Mouse (Mus musculus): ENCODE results near the gene Cap2. TPM values are rescaled to one million over a fixed set of nuclear protein-coding genes. Genes with fewer than 3 reads are reported as not detected.

Gene Cap2
- polyA plus RNA-seq, 1 experiment from 2014 or later = 18.3 TPM

- Histone ChIP-seq H3K9me3 (replicated peaks; ENCODE audit: control insufficient read depth, low read length) (no peaks in the 10 kb centered on the region), H3K27me3 (ENCODE audit: control insufficient read depth, insufficient read depth, low read length) (no peaks in the 10 kb centered on the region), H3K27ac (ENCODE audit: low read length) (no peak overlapping the region), H3K36me3 (ENCODE audit: control insufficient read depth, insufficient read depth, low read length) (no peaks in the 10 kb centered on the region), H3K4me3 (replicated peaks; ENCODE audit: low read length) (no peak overlapping the region), H3K4me1 (ENCODE audit: control insufficient read depth, insufficient read depth, low read length) (no peaks in the 10 kb centered on the region), H3K4me2 (ENCODE audit: low read depth, low read length) (no peak overlapping the region), H3K9ac (ENCODE audit: low read length) (no peak overlapping the region)
- 87% methylated on average over 7 of the region's 7 CpGs for WGBS
- ATAC-seq (ENCODE audit: insufficient read depth, low FRiP score) = no peak
These were observed 41.1 kb downstream of the Cap2 start for GRCm38 (mm10) chr13:46542782-46543181.

GRCm38 (mm10) chr13:46544608-46545007 lies 43.0 kb downstream of the Cap2 start:
- Histone ChIP-seq H3K4me2 (ENCODE audit: low read depth, low read length) (no peak overlapping the region), H3K9ac (ENCODE audit: low read length) (no peak overlapping the region), H3K36me3 (ENCODE audit: control insufficient read depth, insufficient read depth, low read length) (no peaks in the 10 kb centered on the region), H3K4me1 (ENCODE audit: control insufficient read depth, insufficient read depth, low read length) (no peaks in the 10 kb centered on the region), H3K4me3 (replicated peaks; ENCODE audit: low read length) (no peak overlapping the region), H3K27ac (ENCODE audit: low read length) (no peak overlapping the region), H3K27me3 (ENCODE audit: control insufficient read depth, insufficient read depth, low read length) (no peaks in the 10 kb centered on the region), H3K9me3 (replicated peaks; ENCODE audit: control insufficient read depth, low read length) (no peaks in the 10 kb centered on the region)
- WGBS = 64% methylated on average over 6 of the region's 6 CpGs
- no peak for ATAC-seq (ENCODE audit: insufficient read depth, low FRiP score)

GRCm38 (mm10) chr13:46545081-46545480 lies 43.4 kb downstream of the Cap2 start:
- no peak overlapping the region for H3K4me2 ChIP-seq (ENCODE audit: low read depth, low read length)
- H3K4me3 ChIP-seq (replicated peaks; ENCODE audit: low read length) = no peak overlapping the region
- WGBS = 66% methylated on average over 9 of the region's 9 CpGs
- no peaks in the 10 kb centered on the region for H3K4me1 ChIP-seq (ENCODE audit: control insufficient read depth, insufficient read depth, low read length)
- ATAC-seq (ENCODE audit: insufficient read depth, low FRiP score) = no peak
- H3K27ac ChIP-seq (ENCODE audit: low read length) = no peak overlapping the region
- H3K9me3 ChIP-seq (replicated peaks; ENCODE audit: control insufficient read depth, low read length) = no peaks in the 10 kb centered on the region
- no peaks in the 10 kb centered on the region for H3K36me3 ChIP-seq (ENCODE audit: control insufficient read depth, insufficient read depth, low read length)
- H3K27me3 ChIP-seq (ENCODE audit: control insufficient read depth, insufficient read depth, low read length) = no peaks in the 10 kb centered on the region
- H3K9ac ChIP-seq (ENCODE audit: low read length) = no peak overlapping the region

- no peak overlapping the region for H3K4me2 ChIP-seq (ENCODE audit: low read depth, low read length)
- no peak overlapping the region for H3K4me3 ChIP-seq (replicated peaks; ENCODE audit: low read length)
- H3K9ac ChIP-seq (ENCODE audit: low read length) = no peak overlapping the region
- no peak for ATAC-seq (ENCODE audit: insufficient read depth, low FRiP score)
- H3K4me1 ChIP-seq (ENCODE audit: control insufficient read depth, insufficient read depth, low read length) = no peaks in the 10 kb centered on the region
- no peak overlapping the region for H3K27ac ChIP-seq (ENCODE audit: low read length)
- H3K36me3 ChIP-seq (ENCODE audit: control insufficient read depth, insufficient read depth, low read length) = no peaks in the 10 kb centered on the region
- no peaks in the 10 kb centered on the region for H3K27me3 ChIP-seq (ENCODE audit: control insufficient read depth, insufficient read depth, low read length)
- no peaks in the 10 kb centered on the region for H3K9me3 ChIP-seq (replicated peaks; ENCODE audit: control insufficient read depth, low read length)
- 77% methylated on average over 4 of the region's 4 CpGs for WGBS
These were observed 45.2 kb downstream of the Cap2 start for GRCm38 (mm10) chr13:46546846-46547245.

GRCm38 (mm10) chr13:46547253-46547652 lies 45.6 kb downstream of the Cap2 start:
- no peak for ATAC-seq (ENCODE audit: insufficient read depth, low FRiP score)
- no peak overlapping the region for H3K4me3 ChIP-seq (replicated peaks; ENCODE audit: low read length)
- no peaks in the 10 kb centered on the region for H3K9me3 ChIP-seq (replicated peaks; ENCODE audit: control insufficient read depth, low read length)
- no peaks in the 10 kb centered on the region for H3K4me1 ChIP-seq (ENCODE audit: control insufficient read depth, insufficient read depth, low read length)
- no peak overlapping the region for H3K4me2 ChIP-seq (ENCODE audit: low read depth, low read length)
- no peaks in the 10 kb centered on the region for H3K27me3 ChIP-seq (ENCODE audit: control insufficient read depth, insufficient read depth, low read length)
- H3K36me3 ChIP-seq (ENCODE audit: control insufficient read depth, insufficient read depth, low read length) = no peaks in the 10 kb centered on the region
- no peak overlapping the region for H3K27ac ChIP-seq (ENCODE audit: low read length)
- WGBS = 27% methylated on average over 1 of the region's 1 CpGs
- no peak overlapping the region for H3K9ac ChIP-seq (ENCODE audit: low read length)

- Histone ChIP-seq H3K27ac (ENCODE audit: low read length) (no peak overlapping the region), H3K9ac (ENCODE audit: low read length) (no peak overlapping the region)
These were observed 46.5 kb downstream of the Cap2 start for GRCm38 (mm10) chr13:46548132-46548531.

GRCm38 (mm10) chr13:46548600-46549179 lies 47.0 kb downstream of the Cap2 start:
- no peaks in the 10 kb centered on the region for H3K4me1 ChIP-seq (ENCODE audit: control insufficient read depth, insufficient read depth, low read length)
- no peak overlapping the region for H3K27ac ChIP-seq (ENCODE audit: low read length)
- H3K9ac ChIP-seq (ENCODE audit: low read length) = no peak overlapping the region
- no peaks in the 10 kb centered on the region for H3K9me3 ChIP-seq (replicated peaks; ENCODE audit: control insufficient read depth, low read length)
- WGBS = 78% methylated on average over 5 of the region's 5 CpGs
- no peaks in the 10 kb centered on the region for H3K27me3 ChIP-seq (ENCODE audit: control insufficient read depth, insufficient read depth, low read length)
- H3K36me3 ChIP-seq (ENCODE audit: control insufficient read depth, insufficient read depth, low read length) = no peaks in the 10 kb centered on the region
- H3K4me3 ChIP-seq (replicated peaks; ENCODE audit: low read length) = no peak overlapping the region
- ATAC-seq (ENCODE audit: insufficient read depth, low FRiP score) = no peak
- no peak overlapping the region for H3K4me2 ChIP-seq (ENCODE audit: low read depth, low read length)

More at GRCm38 (mm10) chr13:46548132-46548531, 46.5 kb downstream of the Cap2 start:
- H3K9me3 ChIP-seq (replicated peaks; ENCODE audit: control insufficient read depth, low read length) = no peaks in the 10 kb centered on the region
- no peaks in the 10 kb centered on the region for H3K27me3 ChIP-seq (ENCODE audit: control insufficient read depth, insufficient read depth, low read length)
- H3K4me1 ChIP-seq (ENCODE audit: control insufficient read depth, insufficient read depth, low read length) = no peaks in the 10 kb centered on the region
- H3K4me2 ChIP-seq (ENCODE audit: low read depth, low read length) = no peak overlapping the region
- no peak overlapping the region for H3K4me3 ChIP-seq (replicated peaks; ENCODE audit: low read length)
- no peak for ATAC-seq (ENCODE audit: insufficient read depth, low FRiP score)
- H3K36me3 ChIP-seq (ENCODE audit: control insufficient read depth, insufficient read depth, low read length) = no peaks in the 10 kb centered on the region
- 77% methylated on average over 8 of the region's 8 CpGs for WGBS

GRCm38 (mm10) chr13:46550627-46551026 lies 49.0 kb downstream of the Cap2 start:
- H3K4me2 ChIP-seq (ENCODE audit: low read depth, low read length) = no peak overlapping the region
- no peaks in the 10 kb centered on the region for H3K4me1 ChIP-seq (ENCODE audit: control insufficient read depth, insufficient read depth, low read length)
- H3K27ac ChIP-seq (ENCODE audit: low read length) = no peak overlapping the region
- H3K27me3 ChIP-seq (ENCODE audit: control insufficient read depth, insufficient read depth, low read length) = no peaks in the 10 kb centered on the region
- WGBS = 87% methylated on average over 10 of the region's 10 CpGs
- H3K9me3 ChIP-seq (replicated peaks; ENCODE audit: control insufficient read depth, low read length) = no peaks in the 10 kb centered on the region
- H3K36me3 ChIP-seq (ENCODE audit: control insufficient read depth, insufficient read depth, low read length) = no peaks in the 10 kb centered on the region
- H3K4me3 ChIP-seq (replicated peaks; ENCODE audit: low read length) = no peak overlapping the region
- no peak for ATAC-seq (ENCODE audit: insufficient read depth, low FRiP score)
- no peak overlapping the region for H3K9ac ChIP-seq (ENCODE audit: low read length)

- H3K9me3 ChIP-seq (replicated peaks; ENCODE audit: control insufficient read depth, low read length) = no peaks in the 10 kb centered on the region
- no peak overlapping the region for H3K4me3 ChIP-seq (replicated peaks; ENCODE audit: low read length)
- WGBS = 83% methylated on average over 9 of the region's 9 CpGs
- H3K36me3 ChIP-seq (ENCODE audit: control insufficient read depth, insufficient read depth, low read length) = no peaks in the 10 kb centered on the region
- no peak for ATAC-seq (ENCODE audit: insufficient read depth, low FRiP score)
- H3K27ac ChIP-seq (ENCODE audit: low read length) = no peak overlapping the region
- no peak overlapping the region for H3K9ac ChIP-seq (ENCODE audit: low read length)
- no peaks in the 10 kb centered on the region for H3K4me1 ChIP-seq (ENCODE audit: control insufficient read depth, insufficient read depth, low read length)
- no peaks in the 10 kb centered on the region for H3K27me3 ChIP-seq (ENCODE audit: control insufficient read depth, insufficient read depth, low read length)
- H3K4me2 ChIP-seq (ENCODE audit: low read depth, low read length) = no peak overlapping the region
These were observed 53.1 kb downstream of the Cap2 start for GRCm38 (mm10) chr13:46554736-46555135.

Data from stomach, embryonic 16.5 days (tissue).